13 mouse cellular contexts compared by ENCODE assay signal in genomic region chr1:181334329-181335018, GRCm38 (mm10). TPM values are rescaled to one million over a fixed set of nuclear protein-coding genes. Genes with fewer than 3 reads are reported as not detected.
DNase-seq lines count a peak whose midpoint lies in the region; ATAC-seq and TF ChIP-seq lines count a peak whose summit lies in the region.
"Had no signal": no experiment of that assay in that cellular context is flagged by ENCODE, and none has a peak within 500 bp of the region (broad histone marks: within the 10 kb centered on the region; RNA-seq: fewer than 3 reads in every experiment).

No protein-coding gene starts in this region.

- no peaks in the 10 kb centered on the region for H3K27me3 ChIP-seq in heart, embryonic 12.5 days (replicated peaks)
- H3K27me3 ChIP-seq in liver, embryonic 16.5 days (ENCODE audit: control insufficient read depth, insufficient read depth, low read depth, low read length): no peaks in the 10 kb centered on the region
- no peaks in the 10 kb centered on the region for H3K27me3 ChIP-seq in kidney, embryonic 14.5 days (ENCODE audit: control insufficient read depth, insufficient read depth, low read length)
- no peaks in the 10 kb centered on the region for H3K27me3 ChIP-seq in forebrain, embryonic 16.5 days (replicated peaks; ENCODE audit: control insufficient read depth, insufficient read depth, low read length)
- H3K27me3 ChIP-seq: limb, embryonic 12.5 days had no signal

- no peak overlapping the region for H3K9ac ChIP-seq in heart, embryonic 12.5 days
- H3K9ac ChIP-seq in liver, embryonic 16.5 days (ENCODE audit: low read depth, low read length): peak overlapping the region; percentile 69
- no peak overlapping the region for H3K9ac ChIP-seq in kidney, embryonic 14.5 days (ENCODE audit: low read depth, low read length)
- no peak overlapping the region for H3K9ac ChIP-seq in forebrain, embryonic 16.5 days (replicated peaks; ENCODE audit: low read depth, low read length)
- H3K9ac ChIP-seq: limb, embryonic 12.5 days had no signal

- H3K27ac ChIP-seq in heart, embryonic 12.5 days (ENCODE audit: poor library complexity, severe bottlenecking): no peak overlapping the region
- peak overlapping the region; percentile 99 for H3K27ac ChIP-seq in liver, embryonic 16.5 days (ENCODE audit: low read length)
- H3K27ac ChIP-seq in kidney, embryonic 14.5 days (ENCODE audit: low read depth, low read length): no peak overlapping the region
- H3K27ac ChIP-seq in forebrain, embryonic 16.5 days (ENCODE audit: low read length): no peak overlapping the region
- H3K27ac ChIP-seq: limb, embryonic 12.5 days had no signal

- no peak overlapping the region for H3K4me2 ChIP-seq in heart, embryonic 12.5 days
- H3K4me2 ChIP-seq in liver, embryonic 16.5 days (ENCODE audit: low read depth, low read length): peak overlapping the region; percentile 63
- H3K4me2 ChIP-seq in kidney, embryonic 14.5 days (replicated peaks; ENCODE audit: low read depth, low read length): no peak overlapping the region
- H3K4me2 ChIP-seq in forebrain, embryonic 16.5 days (ENCODE audit: low read length): no peak overlapping the region
- H3K4me2 ChIP-seq: limb, embryonic 12.5 days had no signal

- H3K9me3 ChIP-seq in heart, embryonic 12.5 days (replicated peaks): 0 out of 2 replicates have a peak, but pooled peaks cover 3% of the 10 kb centered on the region
- H3K9me3 ChIP-seq in liver, embryonic 16.5 days (replicated peaks; ENCODE audit: control insufficient read depth, low read length): peaks cover 10% of the 10 kb centered on the region
- peaks cover 3% of the 10 kb centered on the region; the same call in 1 of the 2 replicates for H3K9me3 ChIP-seq in kidney, embryonic 14.5 days (ENCODE audit: control insufficient read depth, low read length)
- H3K9me3 ChIP-seq in forebrain, embryonic 16.5 days (ENCODE audit: control insufficient read depth, low read length): no peaks in the 10 kb centered on the region

- TF ChIP-seq CTCF in brain, embryonic 14.5 days (IDR thresholded peaks at IDR 0.05; ENCODE audit: borderline replicate concordance, extremely low read depth, insufficient read depth, insufficient read length): no peak

- peak; percentile 84 for ATAC-seq in heart, embryonic 12.5 days (ENCODE audit: insufficient number of reproducible peaks, low FRiP score)
- peak; percentile 93 for ATAC-seq in liver, embryonic 16.5 days (ENCODE audit: low read depth)
- no peak for ATAC-seq in kidney, embryonic 14.5 days (ENCODE audit: low FRiP score, low TSS enrichment)
- ATAC-seq in forebrain, embryonic 16.5 days: no peak

- no peak overlapping the region for H3K4me3 ChIP-seq in heart, embryonic 12.5 days
- H3K4me3 ChIP-seq in liver, embryonic 16.5 days (ENCODE audit: low read depth, low read length): peak overlapping the region; percentile 44
- H3K4me3 ChIP-seq in kidney, embryonic 14.5 days (ENCODE audit: low read length): no peak overlapping the region
- no peak overlapping the region for H3K4me3 ChIP-seq in forebrain, embryonic 16.5 days (replicated peaks; ENCODE audit: low read length)
- H3K4me3 ChIP-seq: limb, embryonic 12.5 days had no signal

- WGBS in heart, embryonic 12.5 days: 80% methylated on average over 6 of the region's 6 CpGs
- WGBS in liver, embryonic 16.5 days (ENCODE audit: insufficient replicate concordance): 31% methylated on average over 6 of the region's 6 CpGs
- WGBS in kidney, embryonic 14.5 days: 95% methylated on average over 6 of the region's 6 CpGs
- WGBS in forebrain, embryonic 16.5 days: 90% methylated on average over 6 of the region's 6 CpGs

- intact Hi-C loops in heart, postnatal 25 days (cut with DNase I): no loop called here

- no peak for DNase-seq in heart, postnatal 25 days (ENCODE audit: low spot score)
- DNase-seq in brain, embryonic 14.5 days (ENCODE audit: low read depth): peak; percentile 22
- DNase-seq in thymus, postnatal 0 days (ENCODE audit: low spot score): peak; percentile 91
- DNase-seq in ovary, postnatal 10 days (ENCODE audit: low spot score): no peak
- DNase-seq: cerebellum, postnatal 36 days; kidney, postnatal 10 days; retina, postnatal 1 day had no signal

- H3K36me3 ChIP-seq in heart, embryonic 12.5 days: no peaks in the 10 kb centered on the region
- no peaks in the 10 kb centered on the region for H3K36me3 ChIP-seq in liver, embryonic 16.5 days (ENCODE audit: control insufficient read depth, insufficient read depth)
- H3K36me3 ChIP-seq in kidney, embryonic 14.5 days (ENCODE audit: control insufficient read depth, insufficient read depth, low read length): no peaks in the 10 kb centered on the region
- H3K36me3 ChIP-seq in forebrain, embryonic 16.5 days (ENCODE audit: control insufficient read depth, insufficient read depth): no peaks in the 10 kb centered on the region
- H3K36me3 ChIP-seq: limb, embryonic 12.5 days had no signal

- H3K4me1 ChIP-seq in heart, embryonic 12.5 days (replicated peaks): no peaks in the 10 kb centered on the region; the same call in 1 of the 2 replicates
- H3K4me1 ChIP-seq in liver, embryonic 16.5 days (ENCODE audit: control insufficient read depth, low read depth, low read length): peaks cover 49% of the 10 kb centered on the region
- no peaks in the 10 kb centered on the region for H3K4me1 ChIP-seq in kidney, embryonic 14.5 days (ENCODE audit: control insufficient read depth, insufficient read depth, low read length)
- H3K4me1 ChIP-seq in forebrain, embryonic 16.5 days (replicated peaks; ENCODE audit: control insufficient read depth, insufficient read depth, low read length): no peaks in the 10 kb centered on the region

- TF ChIP-seq POLR2A in brain, embryonic 14.5 days (IDR thresholded peaks at IDR 0.05; ENCODE audit: borderline replicate concordance, extremely low read depth, insufficient read depth, insufficient read length, poor library complexity, severe bottlenecking): no peak

RNA-seq across cellular contexts. Expression of gene Cnih3, which starts 18.0 kb away (rescaled TPM):
- 0.27 and 0.36 TPM in 2 replicates for polyA plus RNA-seq in heart, embryonic 12.5 days (2016; fragmentation: Nextera tagmentation; extraction: Ambion mirVana)
- total RNA-seq in heart, postnatal 25 days (2021): not detected
- 6.7 and 10.5 TPM in 2 replicates for polyA plus RNA-seq in brain, embryonic 14.5 days (2012; rRNA removed)
- not detected in 2 replicates for polyA plus RNA-seq in liver, embryonic 16.5 days (2015; fragmentation: Nextera tagmentation; extraction: Ambion mirVana)
- polyA plus RNA-seq in thymus, postnatal 0 days (2015; fragmentation: Nextera tagmentation; extraction: Ambion mirVana): 0.10 TPM in 1 of 2 replicates, not detected in the other
- 0.13 TPM in 1 of 2 replicates, not detected in the other for polyA plus RNA-seq in kidney, embryonic 14.5 days (2014; fragmentation: Nextera tagmentation; extraction: Ambion mirVana)
- polyA plus RNA-seq in forebrain, embryonic 16.5 days (2015; fragmentation: Nextera tagmentation; extraction: Ambion mirVana): 43.4 and 46.8 TPM in 2 replicates
- polyA plus RNA-seq: heart, embryonic 16.5 days had no signal

Comparison
In these comparisons a context has a peak if more than half of its experiments do, and no peak if none do; other contexts are left out.
1. ATAC-seq: peak in heart, embryonic 12.5 days (single experiment) and liver, embryonic 16.5 days (single experiment); none in kidney, embryonic 14.5 days (single experiment) and forebrain, embryonic 16.5 days (single experiment).
2. DNase-seq: peak in brain, embryonic 14.5 days (single experiment) and thymus, postnatal 0 days (single experiment); none in heart, postnatal 25 days (single experiment) and ovary, postnatal 10 days (single experiment).